Mouse (Mus musculus) MEL (cell line): ENCODE measurements around the gene Kalrn.
A peak's percentile ranks its signal among the peaks of the same experiment; 100 is the strongest.

ENCODE experiments used
- BHLHE40 ChIP-seq: IDR thresholded peaks from 2 replicates; pipeline ENCODE4 v1.6.1; 2012; ENCODE audit warnings: low read depth, mild to moderate bottlenecking, inconsistent platforms, low read length, improper control_type of control experiment, borderline replicate concordance
- CTCF ChIP-seq, 3 experiments: IDR thresholded peaks in 2 of 3; conservative IDR thresholded peaks in 1 of 3; 2 replicates each; pipeline ENCODE4 v1.5.1; 2011 to 2012; ENCODE audit warnings: low read length in 3 of 3, low read depth in 2 of 3, mild to moderate bottlenecking in 2 of 3, improper control_type of control experiment in 1 of 3, inconsistent platforms in 1 of 3, mixed read lengths in 1 of 3, moderate library complexity in 1 of 3; ENCODE audit not compliant: control insufficient read depth in 1 of 3, insufficient read depth in 1 of 3, poor library complexity in 1 of 3, severe bottlenecking in 1 of 3
- EP300 ChIP-seq, 2 experiments: IDR thresholded peaks; 2 replicates each; pipeline ENCODE4 v1.6.1; 2011; ENCODE audit warnings: improper control_type of control experiment in 2 of 2, low read length in 2 of 2, low read depth in 1 of 2, mild to moderate bottlenecking in 1 of 2
- HCFC1 ChIP-seq: IDR thresholded peaks from 2 replicates; pipeline ENCODE4 v1.6.1; 2012; ENCODE audit warnings: low read depth, mild to moderate bottlenecking, inconsistent platforms, low read length, improper control_type of control experiment, moderate library complexity
- POLR2A ChIP-seq, 2 experiments: IDR thresholded peaks; 2 replicates each; pipeline ENCODE4 v1.6.1; 2011 to 2012; ENCODE audit warnings: low read length in 2 of 2, mild to moderate bottlenecking in 2 of 2, control low read depth in 1 of 2, improper control_type of control experiment in 1 of 2, low read depth in 1 of 2, moderate library complexity in 1 of 2; ENCODE audit not compliant: control insufficient read depth in 1 of 2, insufficient read depth in 1 of 2, poor library complexity in 1 of 2
- POLR2AphosphoS2 ChIP-seq: IDR thresholded peaks from 2 replicates; pipeline ENCODE4 v1.6.1; 2011; ENCODE audit warnings: low read length, improper control_type of control experiment
- TAL1 ChIP-seq: IDR thresholded peaks from 2 replicates; pipeline ENCODE4 v1.6.1; 2012; ENCODE audit warnings: mild to moderate bottlenecking, inconsistent platforms, low read length, moderate library complexity, mixed read lengths

DNA sequence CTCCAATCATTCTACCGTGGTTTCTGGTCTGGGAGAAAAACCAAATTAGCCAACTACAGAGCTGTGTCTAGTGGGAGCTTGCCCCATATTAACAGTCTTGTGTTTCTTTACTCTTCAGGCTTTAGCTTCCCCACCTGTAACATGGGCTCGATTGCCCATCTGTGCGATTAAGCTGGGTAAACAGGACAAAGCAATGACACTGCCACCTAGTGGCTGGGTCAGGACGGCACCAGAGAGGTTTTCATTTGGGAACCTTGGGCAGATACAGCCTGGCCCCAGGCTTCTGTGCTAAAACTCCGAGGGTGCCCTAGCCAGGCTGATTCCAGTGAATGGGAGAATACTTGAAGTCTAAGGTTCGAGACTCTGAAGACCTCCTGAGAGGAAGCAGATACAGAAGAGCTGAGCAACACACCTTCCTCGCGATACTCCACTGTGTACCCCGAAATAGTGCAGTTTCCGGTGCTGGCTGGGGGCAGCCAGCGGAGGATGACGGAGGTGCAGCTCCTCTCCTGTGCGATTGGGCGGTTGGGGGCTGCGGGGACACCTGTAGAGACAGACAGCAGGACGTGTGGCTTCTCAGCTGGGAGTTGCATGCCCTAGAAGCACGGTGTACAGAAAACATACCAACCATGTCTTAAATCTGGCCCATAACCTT, 584.8 kb downstream of the Kalrn start:
- TF ChIP-seq HCFC1 = no peak
- no peak for TF ChIP-seq BHLHE40
- TF ChIP-seq TAL1 = no peak
- no peak for TF ChIP-seq POLR2AphosphoS2
- TF ChIP-seq CTCF (IDR thresholded peaks at IDR 0.05 in 2 of 3, conservative IDR thresholded peaks at IDR 0.05 in 1 of 3; ENCODE audit: control insufficient read depth in 1 of 3, insufficient read depth in 1 of 3, low read depth in 2 of 3, low read length in 3 of 3, poor library complexity in 1 of 3, severe bottlenecking in 1 of 3) = peak; percentile 86 to 93 (median 90)
- no peak for TF ChIP-seq POLR2A (IDR thresholded peaks at IDR 0.05; ENCODE audit: control insufficient read depth in 1 of 2, insufficient read depth in 1 of 2, low read depth in 1 of 2, low read length in 2 of 2, poor library complexity in 1 of 2)
- no peak for TF ChIP-seq EP300 (IDR thresholded peaks at IDR 0.05; ENCODE audit: low read depth in 1 of 2, low read length in 2 of 2)
